Mouse (Mus musculus): ENCODE results near the gene Vgf. TPM values are rescaled to one million over a fixed set of nuclear protein-coding genes. Genes with fewer than 3 reads are reported as not detected.

Gene Vgf
- total and polyA plus RNA-seq, 3 experiments: 5.3 to 51.2 (median 10.1) TPM

DNA sequence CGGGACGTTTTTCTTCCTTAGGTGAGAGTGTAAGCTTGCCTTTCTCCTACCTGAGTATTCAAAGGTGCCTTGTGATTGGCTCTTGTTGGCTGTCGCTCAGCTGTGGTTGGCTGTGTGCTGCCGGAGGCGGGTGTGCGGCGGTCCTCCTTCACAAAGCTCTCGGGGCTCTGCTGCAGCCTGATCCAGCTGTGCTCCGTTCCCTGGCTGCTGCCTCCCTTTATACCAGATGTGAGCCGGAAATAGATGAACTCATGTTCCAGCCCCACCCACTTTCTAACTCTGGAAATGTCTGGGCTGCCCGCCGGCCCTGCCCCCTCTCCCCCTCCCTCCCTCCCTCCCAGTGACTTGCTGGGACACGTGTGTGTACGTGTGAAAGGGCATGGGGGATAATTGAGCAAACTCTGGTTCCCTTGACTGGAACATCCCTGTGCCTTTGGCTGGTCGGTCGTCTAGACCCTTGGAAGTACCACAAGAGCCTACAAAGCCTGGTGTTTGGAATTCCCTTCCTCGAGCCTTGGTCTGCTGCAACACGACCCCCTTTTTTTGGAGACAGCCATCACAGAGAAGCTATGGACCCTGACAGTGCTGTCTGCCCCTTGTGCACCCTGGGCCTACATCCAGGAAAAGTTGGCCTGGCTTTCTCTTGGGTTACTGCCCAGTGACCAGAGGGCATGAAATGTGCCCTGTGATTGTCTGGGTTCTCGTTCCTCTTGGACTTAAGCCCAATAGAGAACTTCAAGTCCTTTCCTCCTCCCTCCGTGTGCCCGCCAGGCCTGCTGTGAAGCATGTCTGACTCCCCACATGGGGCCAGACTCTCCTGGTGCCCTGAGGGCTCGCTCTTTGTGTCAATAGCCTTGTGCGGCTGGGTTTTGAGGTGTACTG lies 46.1 kb downstream of the Vgf start, which contains the start of gene Serpine1:
Gene Serpine1, minus strand, starts transcription at position 190 of the 882 bp plus-strand sequence.
- peak; percentile 85 for DNase-seq

DNA sequence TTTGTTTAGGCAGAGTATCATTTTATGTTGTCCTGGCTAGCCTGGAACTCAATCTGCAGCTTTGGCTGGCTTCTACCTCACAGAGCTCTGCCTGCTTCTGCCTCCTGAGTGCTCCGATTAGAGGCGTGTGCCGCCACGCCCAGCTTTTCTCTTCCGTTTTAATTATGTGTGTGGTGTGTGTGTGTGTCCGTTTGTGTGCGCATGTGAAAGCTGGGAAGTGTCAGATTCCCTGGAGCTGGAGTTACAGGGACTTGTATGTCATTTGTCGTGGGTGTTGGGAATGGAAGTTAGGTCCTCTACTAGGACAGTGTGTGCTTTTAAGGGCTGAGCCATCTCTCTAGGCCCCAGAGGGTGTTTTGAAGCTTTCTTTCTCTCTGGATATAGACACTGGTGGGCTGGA lies 46.9 kb downstream of the Vgf start:
- no peak for DNase-seq

DNA sequence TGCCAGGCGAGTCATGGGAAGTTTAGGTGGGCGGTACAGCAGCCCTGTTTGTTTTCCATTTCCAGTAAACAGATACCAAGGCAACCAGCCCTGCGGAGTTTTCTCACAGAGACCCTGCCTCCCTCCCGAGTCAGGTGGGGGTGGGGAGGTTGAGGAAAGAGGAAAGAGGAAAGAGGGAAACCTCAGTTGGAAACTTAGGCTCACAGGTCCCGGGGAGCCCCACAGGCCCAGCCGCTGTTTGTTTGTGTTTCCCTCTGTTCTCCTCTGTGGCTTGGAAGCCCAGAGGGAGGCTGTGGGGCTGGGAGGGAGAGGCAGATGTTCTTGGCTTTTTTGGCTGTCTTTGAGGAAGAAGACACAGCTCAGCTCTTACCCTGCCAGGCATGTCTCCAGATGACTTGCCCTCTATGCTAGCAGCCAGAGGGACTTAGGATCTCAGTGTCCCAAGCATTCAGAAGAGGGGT lies 48.0 kb downstream of the Vgf start:
- peak; percentile 10 for DNase-seq

DNA sequence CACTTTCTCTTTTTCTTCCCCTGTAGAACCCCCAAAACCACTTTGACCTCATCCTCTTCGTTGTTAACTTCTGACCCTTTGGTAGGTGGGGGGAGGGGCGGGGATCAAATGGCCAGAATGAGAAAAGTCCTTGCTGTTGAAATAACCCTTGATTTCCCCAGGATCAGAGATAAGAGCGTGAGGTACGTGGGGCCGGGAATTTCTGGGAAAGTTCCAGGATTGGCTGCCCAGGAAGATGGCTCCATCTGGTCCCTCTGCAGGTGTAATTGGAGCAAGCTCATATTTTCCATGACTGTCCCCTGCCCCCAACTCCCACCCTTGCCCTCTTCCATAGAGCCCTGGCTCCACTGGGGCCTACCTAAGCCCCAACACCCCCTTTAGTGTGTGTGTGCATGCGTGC lies 49.5 kb downstream of the Vgf start:
- no peak for DNase-seq

DNA sequence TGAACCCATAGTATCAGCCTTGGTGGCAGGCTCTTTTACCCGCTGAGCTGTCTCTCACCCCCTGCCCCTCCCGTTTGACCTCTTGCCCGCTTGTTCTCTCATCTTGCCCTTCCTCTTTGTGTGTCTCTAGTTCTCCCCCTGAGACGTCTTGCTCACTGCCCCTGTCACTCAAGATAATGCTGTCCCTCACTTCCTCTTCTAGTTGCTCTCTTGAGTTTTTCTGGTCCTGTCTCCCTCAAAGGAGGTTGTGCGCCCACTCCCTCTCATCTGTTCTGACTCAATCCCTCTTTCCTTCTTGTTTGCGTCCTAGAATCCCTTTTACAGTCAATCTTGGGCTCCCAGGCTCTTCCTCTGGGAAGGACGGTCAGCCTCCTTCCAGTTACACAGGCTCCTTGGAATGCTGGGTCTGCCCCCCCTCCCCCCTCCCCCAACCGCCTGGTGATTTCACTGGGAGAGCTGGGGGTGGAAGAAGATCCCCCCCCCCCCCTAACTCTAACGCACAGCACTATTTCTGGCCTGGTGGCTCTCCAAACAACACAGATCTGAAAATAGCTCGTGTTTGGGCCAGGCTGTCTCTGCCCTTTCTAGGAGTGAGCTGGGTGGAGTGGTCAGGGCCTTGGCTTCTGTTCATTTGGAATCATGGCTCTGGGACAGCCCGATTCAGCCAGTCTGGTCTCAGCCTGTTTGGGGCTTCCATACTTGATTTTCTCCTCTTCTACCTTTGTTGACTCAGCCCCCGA lies 50.2 kb downstream of the Vgf start:
- DNase-seq: peak; percentile 21

DNA sequence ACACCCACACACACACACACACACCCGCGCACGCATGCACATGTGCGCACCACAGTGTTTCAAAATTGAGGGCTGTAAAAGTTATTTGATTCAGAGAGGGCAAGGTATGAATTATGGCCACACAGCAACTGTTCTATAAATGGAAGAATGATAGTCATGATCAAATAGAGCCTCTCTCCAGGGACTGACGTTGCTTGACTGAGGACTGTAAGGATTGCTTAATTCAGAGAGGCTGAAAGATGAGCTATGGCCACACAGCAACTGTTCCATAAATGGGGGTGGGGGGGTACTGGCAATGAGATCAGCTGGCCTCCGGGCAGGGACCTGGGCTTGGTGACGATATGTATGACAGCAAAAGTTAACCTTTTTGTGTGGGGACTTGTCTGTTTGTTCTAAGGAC lies 51.0 kb downstream of the Vgf start:
- no peak for DNase-seq

DNA sequence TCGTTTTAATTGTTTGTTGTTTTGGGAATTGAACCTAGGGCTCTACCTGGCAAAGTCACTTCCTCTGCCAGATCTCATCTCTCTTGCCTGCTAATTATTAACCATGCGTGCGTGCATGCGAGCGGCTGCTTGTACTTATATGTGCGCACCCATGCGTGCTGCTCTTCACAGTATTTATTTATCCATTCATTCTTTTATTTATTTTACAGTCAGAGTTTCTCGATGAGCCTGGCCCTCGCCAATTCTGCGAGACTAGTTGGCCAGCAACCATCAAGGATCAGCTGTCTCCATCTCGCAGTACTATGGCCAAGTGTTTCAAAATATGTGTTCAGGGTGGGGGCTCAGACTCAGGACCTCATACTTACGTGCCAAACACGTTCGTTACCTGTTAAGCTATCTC lies 51.8 kb downstream of the Vgf start:
- no peak for DNase-seq

DNA sequence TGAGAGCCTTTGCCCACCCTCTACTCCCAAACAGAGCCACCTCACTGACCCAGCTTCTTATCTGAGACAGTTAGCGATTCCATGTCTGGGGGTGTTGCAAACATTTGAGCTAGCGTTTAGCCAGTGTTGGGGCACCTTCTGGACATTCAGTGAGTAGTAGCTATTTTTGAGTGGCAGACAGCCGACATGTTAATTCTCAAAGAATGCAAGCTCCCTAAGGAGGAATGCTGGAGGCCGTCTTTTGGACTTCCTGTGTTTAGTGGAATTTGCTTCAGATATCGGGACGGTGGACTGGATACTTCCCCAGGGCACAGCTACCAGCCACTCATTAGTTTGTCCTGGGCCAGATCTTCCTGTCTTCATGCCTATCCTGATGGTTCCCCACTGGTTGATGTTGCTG lies 52.4 kb downstream of the Vgf start:
- DNase-seq: no peak

DNA sequence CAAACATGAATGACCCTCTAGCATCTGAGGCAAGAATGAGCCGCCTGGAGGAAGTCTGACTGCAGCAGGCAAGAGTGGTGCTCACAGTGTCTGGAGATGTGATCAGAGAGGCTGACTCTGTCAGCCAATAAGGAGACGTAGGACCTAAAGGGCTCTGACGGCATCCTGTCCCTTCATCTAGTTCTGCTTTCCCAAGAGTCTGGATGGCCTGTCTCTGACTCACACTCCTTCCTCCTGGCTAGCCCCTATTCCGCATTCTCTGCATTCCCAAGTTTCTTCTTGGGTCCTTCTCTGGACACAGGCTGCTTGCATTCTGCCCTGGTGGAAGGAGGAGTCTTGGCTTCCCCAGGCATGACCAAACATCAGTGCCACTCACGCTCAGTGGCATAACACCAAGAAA lies 53.7 kb downstream of the Vgf start:
- DNase-seq: peak; percentile 26

Small RNA genes lying within 50 kb of the gene (microRNA-seq; reads per million reads assigned to microRNA genes)
- 24.2 to 48.8 reads per million in 2 experiments for gene Mir702

Other genes with a start within 250 kb of the Vgf start
- gene Col26a1, start 143.2 kb upstream of the Vgf start, total RNA-seq (2021): not detected
- 0.20 and 0.26 TPM in 2 replicates for gene Col26a1, start 143.2 kb upstream of the Vgf start, polyA plus RNA-seq (2012; rRNA removed)
- gene Ift22, start 118.2 kb upstream of the Vgf start, total RNA-seq (2021): 10 to 100 TPM; 29.0 to 42.0 TPM
- gene Ift22, start 118.2 kb upstream of the Vgf start, polyA plus RNA-seq (2012; rRNA removed): 6.8 and 7.7 TPM in 2 replicates
- 100 to 1,000 TPM; 143 to 225 TPM for gene Fis1, start 73.1 kb upstream of the Vgf start, total RNA-seq (2021)
- gene Fis1, start 73.1 kb upstream of the Vgf start, polyA plus RNA-seq (2012; rRNA removed): 136 and 184 TPM in 2 replicates
- gene Cldn15, start 59.8 kb upstream of the Vgf start, total RNA-seq (2021): 10 to 100 TPM; 11.2 to 18.8 TPM
- gene Cldn15, start 59.8 kb upstream of the Vgf start, polyA plus RNA-seq (2012; rRNA removed): 19.7 and 20.2 TPM in 2 replicates
- 10 to 100 TPM; 68.5 to 74.3 TPM for gene Plod3, start 39.4 kb upstream of the Vgf start, total RNA-seq (2021)
- gene Plod3, start 39.4 kb upstream of the Vgf start, polyA plus RNA-seq (2012; rRNA removed): 75.6 and 86.3 TPM in 2 replicates
- 100 to 1,000 TPM; 102 to 109 TPM for gene Znhit1, start 38.4 kb upstream of the Vgf start, total RNA-seq (2021)
- 151 and 155 TPM in 2 replicates for gene Znhit1, start 38.4 kb upstream of the Vgf start, polyA plus RNA-seq (2012; rRNA removed)
- gene Ap1s1, start 19.7 kb downstream of the Vgf start, total RNA-seq (2021): 100 to 1,000 TPM in 1 of 2 experiments, 10 to 100 TPM in 1; 75.4 to 114 TPM
- 46.5 and 56.7 TPM in 2 replicates for gene Ap1s1, start 19.7 kb downstream of the Vgf start, polyA plus RNA-seq (2012; rRNA removed)
- gene Serpine1, start 45.9 kb downstream of the Vgf start, total RNA-seq (2021): 1 to 10 TPM; 3.9 to 5.3 TPM
- 1.3 and 2.1 TPM in 2 replicates for gene Serpine1, start 45.9 kb downstream of the Vgf start, polyA plus RNA-seq (2012; rRNA removed)
- 10 to 100 TPM; 37.1 to 47.0 TPM for gene Trim56, start 89.8 kb downstream of the Vgf start, total RNA-seq (2021)
- gene Trim56, start 89.8 kb downstream of the Vgf start, polyA plus RNA-seq (2012; rRNA removed): 13.3 and 19.6 TPM in 2 replicates
- not detected for gene Muc3, start 122.9 kb downstream of the Vgf start, total RNA-seq (2021)
- gene Muc3, start 122.9 kb downstream of the Vgf start, polyA plus RNA-seq (2012; rRNA removed): not detected in 2 replicates
- under 1 TPM in 1 of 2 experiments, not detected in 1; 0.14 TPM for gene Muc3a, start 186.0 kb downstream of the Vgf start, total RNA-seq (2021)
- 0.30 and 0.63 TPM in 2 replicates for gene Muc3a, start 186.0 kb downstream of the Vgf start, polyA plus RNA-seq (2012; rRNA removed)